Mouse (Mus musculus): ENCODE measurements around the gene Hilpda. TPM values are rescaled to one million over a fixed set of nuclear protein-coding genes. Genes with fewer than 3 reads are reported as not detected.

Hilpda gene
- polyA plus RNA-seq, 1 experiment = 33.9 TPM

GRCm38 (mm10) chr6:29280671-29281070, 8.4 kb downstream of the Hilpda start:
- TF ChIP-seq CTCF (IDR thresholded peaks at IDR 0.05; ENCODE audit: control insufficient read depth, insufficient read depth, insufficient read length) = no peak
- TF ChIP-seq USF1 (IDR thresholded peaks at IDR 0.05; ENCODE audit: low read depth) = no peak
- TF ChIP-seq CEBPB (IDR thresholded peaks at IDR 0.05; ENCODE audit: low read depth) = no peak
- no peak for TF ChIP-seq FOSL1 (IDR thresholded peaks at IDR 0.05; ENCODE audit: insufficient read depth, low read length, poor library complexity, severe bottlenecking)
- TF ChIP-seq MYOG (IDR thresholded peaks at IDR 0.05; ENCODE audit: control insufficient read depth, extremely low read depth, insufficient read length) = no peak
- no peak for TF ChIP-seq MYOD1 (IDR thresholded peaks at IDR 0.05; ENCODE audit: control insufficient read depth, insufficient read length, low read depth)
- H3K79me3 ChIP-seq (ENCODE audit: low read depth) = no peaks in the 10 kb centered on the region
- H3K4me3 ChIP-seq (ENCODE audit: insufficient read depth, poor library complexity, severe bottlenecking) = no peak overlapping the region
- peaks cover 14% of the 10 kb centered on the region for H3K36me3 ChIP-seq (ENCODE audit: control insufficient read depth, insufficient read depth)
- no peaks in the 10 kb centered on the region for H3K27me3 ChIP-seq (ENCODE audit: control insufficient read depth, insufficient read depth, insufficient read length)
- H3ac ChIP-seq (ENCODE audit: control insufficient read depth, insufficient read length, low read depth) = no peak overlapping the region
- H3K79me2 ChIP-seq (ENCODE audit: control insufficient read depth, insufficient read depth) = no peaks in the 10 kb centered on the region

- Histone ChIP-seq H3K79me3 (ENCODE audit: low read depth) (no peaks in the 10 kb centered on the region), H3K79me2 (ENCODE audit: control insufficient read depth, insufficient read depth) (no peaks in the 10 kb centered on the region), H3K27me3 (ENCODE audit: control insufficient read depth, insufficient read depth, insufficient read length) (no peaks in the 10 kb centered on the region), H3K4me3 (ENCODE audit: insufficient read depth, poor library complexity, severe bottlenecking) (no peak overlapping the region), H3K36me3 (ENCODE audit: control insufficient read depth, insufficient read depth) (no peaks in the 10 kb centered on the region), H3ac (ENCODE audit: control insufficient read depth, insufficient read length, low read depth) (no peak overlapping the region)
- TF ChIP-seq MYOD1 (IDR thresholded peaks at IDR 0.05; ENCODE audit: control insufficient read depth, insufficient read length, low read depth) (no peak), CTCF (IDR thresholded peaks at IDR 0.05; ENCODE audit: control insufficient read depth, insufficient read depth, insufficient read length) (no peak), USF1 (IDR thresholded peaks at IDR 0.05; ENCODE audit: low read depth) (no peak), FOSL1 (IDR thresholded peaks at IDR 0.05; ENCODE audit: insufficient read depth, low read length, poor library complexity, severe bottlenecking) (no peak), CEBPB (IDR thresholded peaks at IDR 0.05; ENCODE audit: low read depth) (no peak), MYOG (IDR thresholded peaks at IDR 0.05; ENCODE audit: control insufficient read depth, extremely low read depth, insufficient read length) (no peak)
Observed at GRCm38 (mm10) chr6:29286870-29287269, 14.6 kb downstream of the Hilpda start.

GRCm38 (mm10) chr6:29287481-29287880, 15.2 kb downstream of the Hilpda start:
- H3K79me3 ChIP-seq (ENCODE audit: low read depth) = no peaks in the 10 kb centered on the region
- no peak overlapping the region for H3ac ChIP-seq (ENCODE audit: control insufficient read depth, insufficient read length, low read depth)
- H3K79me2 ChIP-seq (ENCODE audit: control insufficient read depth, insufficient read depth) = no peaks in the 10 kb centered on the region
- TF ChIP-seq MAX (IDR thresholded peaks at IDR 0.05) = no peak
- no peak for TF ChIP-seq MYOG (IDR thresholded peaks at IDR 0.05; ENCODE audit: control insufficient read depth, extremely low read depth, insufficient read length)
- TF ChIP-seq USF1 (IDR thresholded peaks at IDR 0.05; ENCODE audit: low read depth) = no peak
- no peak for TF ChIP-seq MYOD1 (IDR thresholded peaks at IDR 0.05; ENCODE audit: control insufficient read depth, insufficient read length, low read depth)
- TF ChIP-seq FOSL1 (IDR thresholded peaks at IDR 0.05; ENCODE audit: insufficient read depth, low read length, poor library complexity, severe bottlenecking) = no peak
- no peak for TF ChIP-seq CEBPB (IDR thresholded peaks at IDR 0.05; ENCODE audit: low read depth)
- TF ChIP-seq CTCF (IDR thresholded peaks at IDR 0.05; ENCODE audit: control insufficient read depth, insufficient read depth, insufficient read length) = no peak
- no peak overlapping the region for H3K4me3 ChIP-seq (ENCODE audit: insufficient read depth, poor library complexity, severe bottlenecking)
- no peaks in the 10 kb centered on the region for H3K27me3 ChIP-seq (ENCODE audit: control insufficient read depth, insufficient read depth, insufficient read length)
- H3K36me3 ChIP-seq (ENCODE audit: control insufficient read depth, insufficient read depth) = no peaks in the 10 kb centered on the region

- TF ChIP-seq CEBPB (IDR thresholded peaks at IDR 0.05; ENCODE audit: low read depth) (no peak), MYOD1 (IDR thresholded peaks at IDR 0.05; ENCODE audit: control insufficient read depth, insufficient read length, low read depth) (no peak), MYOG (IDR thresholded peaks at IDR 0.05; ENCODE audit: control insufficient read depth, extremely low read depth, insufficient read length) (no peak), CTCF (IDR thresholded peaks at IDR 0.05; ENCODE audit: control insufficient read depth, insufficient read depth, insufficient read length) (no peak), USF1 (IDR thresholded peaks at IDR 0.05; ENCODE audit: low read depth) (no peak), MAX (IDR thresholded peaks at IDR 0.05) (no peak), FOSL1 (IDR thresholded peaks at IDR 0.05; ENCODE audit: insufficient read depth, low read length, poor library complexity, severe bottlenecking) (no peak)
- no peaks in the 10 kb centered on the region for H3K27me3 ChIP-seq (ENCODE audit: control insufficient read depth, insufficient read depth, insufficient read length)
- no peaks in the 10 kb centered on the region for H3K36me3 ChIP-seq (ENCODE audit: control insufficient read depth, insufficient read depth)
- H3K4me3 ChIP-seq (ENCODE audit: insufficient read depth, poor library complexity, severe bottlenecking) = no peak overlapping the region
- H3K79me2 ChIP-seq (ENCODE audit: control insufficient read depth, insufficient read depth) = no peaks in the 10 kb centered on the region
- no peaks in the 10 kb centered on the region for H3K79me3 ChIP-seq (ENCODE audit: low read depth)
- no peak overlapping the region for H3ac ChIP-seq (ENCODE audit: control insufficient read depth, insufficient read length, low read depth)
Observed at GRCm38 (mm10) chr6:29287944-29288343, 15.7 kb downstream of the Hilpda start.

GRCm38 (mm10) chr6:29288651-29289050, 16.4 kb downstream of the Hilpda start:
- no peak overlapping the region for H3K4me3 ChIP-seq (ENCODE audit: insufficient read depth, poor library complexity, severe bottlenecking)
- no peaks in the 10 kb centered on the region for H3K79me2 ChIP-seq (ENCODE audit: control insufficient read depth, insufficient read depth)
- H3ac ChIP-seq (ENCODE audit: control insufficient read depth, insufficient read length, low read depth) = no peak overlapping the region
- no peaks in the 10 kb centered on the region for H3K79me3 ChIP-seq (ENCODE audit: low read depth)
- no peak for TF ChIP-seq CEBPB (IDR thresholded peaks at IDR 0.05; ENCODE audit: low read depth)
- TF ChIP-seq MYOG (IDR thresholded peaks at IDR 0.05; ENCODE audit: control insufficient read depth, extremely low read depth, insufficient read length) = no peak
- TF ChIP-seq MYOD1 (IDR thresholded peaks at IDR 0.05; ENCODE audit: control insufficient read depth, insufficient read length, low read depth) = no peak
- no peak for TF ChIP-seq MAX (IDR thresholded peaks at IDR 0.05)
- TF ChIP-seq FOSL1 (IDR thresholded peaks at IDR 0.05; ENCODE audit: insufficient read depth, low read length, poor library complexity, severe bottlenecking) = no peak
- no peak for TF ChIP-seq CTCF (IDR thresholded peaks at IDR 0.05; ENCODE audit: control insufficient read depth, insufficient read depth, insufficient read length)
- no peak for TF ChIP-seq USF1 (IDR thresholded peaks at IDR 0.05; ENCODE audit: low read depth)
- H3K27me3 ChIP-seq (ENCODE audit: control insufficient read depth, insufficient read depth, insufficient read length) = no peaks in the 10 kb centered on the region
- H3K36me3 ChIP-seq (ENCODE audit: control insufficient read depth, insufficient read depth) = no peaks in the 10 kb centered on the region

GRCm38 (mm10) chr6:29299112-29299511, 26.8 kb downstream of the Hilpda start:
- Histone ChIP-seq H3K79me2 (ENCODE audit: control insufficient read depth, insufficient read depth) (no peaks in the 10 kb centered on the region), H3K27me3 (ENCODE audit: control insufficient read depth, insufficient read depth, insufficient read length) (no peaks in the 10 kb centered on the region), H3ac (ENCODE audit: control insufficient read depth, insufficient read length, low read depth) (no peak overlapping the region), H3K79me3 (ENCODE audit: low read depth) (no peaks in the 10 kb centered on the region), H3K4me3 (ENCODE audit: insufficient read depth, poor library complexity, severe bottlenecking) (no peak overlapping the region), H3K36me3 (ENCODE audit: control insufficient read depth, insufficient read depth) (no peaks in the 10 kb centered on the region)
- TF ChIP-seq CEBPB (IDR thresholded peaks at IDR 0.05; ENCODE audit: low read depth) (no peak), FOSL1 (IDR thresholded peaks at IDR 0.05; ENCODE audit: insufficient read depth, low read length, poor library complexity, severe bottlenecking) (peak; percentile 83)

Data from C2C12 (cell line).